Mouse (Mus musculus): ENCODE results near the gene Clip2. TPM values are rescaled to one million over a fixed set of nuclear protein-coding genes. Genes with fewer than 3 reads are reported as not detected.
"Not testable (repeated sequence)": the region's sequence is repeated elsewhere in the genome, so short reads cannot be mapped to it uniquely, and the experiment has no call there.

The Clip2 gene
- polyA plus RNA-seq, 1 experiment from 2014 or later, result 1.3 TPM

- DNase-seq (ENCODE audit: low spot score), result peak; percentile 95
These were observed 60.4 kb downstream of the Clip2 start for GRCm38 (mm10) chr5:134491712-134492417.

GRCm38 (mm10) chr5:134491206-134491605 is 61.0 kb downstream of the Clip2 start:
- DNase-seq (ENCODE audit: low spot score), result no peak

DNA sequence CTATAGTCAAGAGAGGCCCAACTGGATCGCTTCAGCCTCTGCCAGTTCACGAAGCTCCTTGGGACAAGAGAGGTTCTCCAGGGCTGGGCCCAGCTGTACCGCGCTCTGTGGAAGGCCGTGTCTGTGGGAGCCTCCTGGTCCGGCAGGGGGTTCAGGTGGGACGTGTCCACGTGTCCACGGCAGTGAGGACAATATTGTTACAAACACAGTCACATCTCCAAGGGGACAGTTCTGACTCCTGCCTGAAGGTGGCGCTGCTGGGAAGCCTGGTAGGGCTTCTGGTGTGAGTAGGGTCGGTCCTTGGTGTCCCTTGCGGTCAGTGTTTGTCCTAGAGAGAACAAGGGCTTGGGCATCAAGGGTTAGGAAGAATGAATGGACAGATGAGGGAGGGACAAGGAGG is 61.8 kb downstream of the Clip2 start:
- DNase-seq (ENCODE audit: low spot score), result peak; percentile 43

DNA sequence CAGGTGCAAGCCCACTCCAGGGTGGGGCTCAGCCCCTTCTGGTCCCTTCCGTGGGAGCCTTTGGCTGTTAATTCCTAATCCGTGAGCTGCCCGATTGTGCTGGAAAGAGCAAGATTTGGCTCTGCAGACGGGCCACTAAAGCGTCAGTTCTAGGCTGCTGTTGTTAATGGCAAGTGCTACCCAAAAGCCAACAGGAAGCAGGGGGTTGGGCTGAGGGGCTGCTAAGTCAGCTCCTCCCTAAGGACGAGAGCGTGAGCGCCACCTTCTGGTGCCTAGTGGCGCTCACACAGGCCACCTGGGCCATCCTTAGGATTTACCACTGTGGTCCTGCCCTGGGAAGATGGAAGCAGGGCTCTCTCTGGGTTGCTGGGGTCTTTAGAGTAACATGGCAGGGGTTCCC is 62.7 kb downstream of the Clip2 start:
- DNase-seq (ENCODE audit: low spot score), result peak; percentile 93

DNA sequence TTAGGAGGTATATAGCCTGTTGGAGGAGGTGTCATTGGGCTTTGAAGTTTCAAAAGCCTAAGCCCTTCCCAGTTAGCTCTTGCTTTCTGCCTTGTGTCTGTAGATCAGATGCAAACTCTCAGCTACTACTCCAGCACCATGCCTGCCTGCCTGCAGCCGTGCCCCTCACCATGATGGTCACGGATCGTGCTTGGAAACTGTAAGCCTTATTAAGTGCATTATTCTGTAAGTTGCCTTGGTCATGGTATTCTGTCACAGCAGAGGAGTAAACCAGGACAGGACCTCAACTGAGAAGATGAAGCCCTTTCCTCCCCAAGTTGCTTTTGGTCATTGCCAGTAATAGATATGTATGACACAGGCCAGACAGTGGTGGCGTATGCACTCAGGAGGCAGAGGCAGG is 63.6 kb downstream of the Clip2 start:
- no peak for DNase-seq (ENCODE audit: low spot score)

DNA sequence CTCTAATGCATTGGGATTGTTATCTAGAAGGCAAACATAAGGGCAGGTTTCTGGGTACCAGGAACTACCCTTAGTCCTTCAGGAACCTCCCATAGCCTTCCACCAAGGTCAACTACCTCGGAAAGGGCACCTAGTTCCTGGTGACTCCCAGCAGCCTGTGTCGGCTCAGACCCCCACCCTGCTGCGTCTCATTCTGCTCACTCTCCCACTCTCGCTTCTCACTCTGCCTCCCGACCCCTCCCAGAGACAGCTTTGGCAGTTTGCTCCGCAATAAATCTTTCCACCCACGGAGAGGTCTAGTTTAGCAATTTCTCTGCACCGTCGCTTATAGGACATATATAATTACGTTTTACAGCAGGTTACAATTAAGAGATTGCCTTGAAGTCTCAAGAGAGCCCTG is 64.2 kb downstream of the Clip2 start:
- no peak for DNase-seq (ENCODE audit: low spot score)

DNA sequence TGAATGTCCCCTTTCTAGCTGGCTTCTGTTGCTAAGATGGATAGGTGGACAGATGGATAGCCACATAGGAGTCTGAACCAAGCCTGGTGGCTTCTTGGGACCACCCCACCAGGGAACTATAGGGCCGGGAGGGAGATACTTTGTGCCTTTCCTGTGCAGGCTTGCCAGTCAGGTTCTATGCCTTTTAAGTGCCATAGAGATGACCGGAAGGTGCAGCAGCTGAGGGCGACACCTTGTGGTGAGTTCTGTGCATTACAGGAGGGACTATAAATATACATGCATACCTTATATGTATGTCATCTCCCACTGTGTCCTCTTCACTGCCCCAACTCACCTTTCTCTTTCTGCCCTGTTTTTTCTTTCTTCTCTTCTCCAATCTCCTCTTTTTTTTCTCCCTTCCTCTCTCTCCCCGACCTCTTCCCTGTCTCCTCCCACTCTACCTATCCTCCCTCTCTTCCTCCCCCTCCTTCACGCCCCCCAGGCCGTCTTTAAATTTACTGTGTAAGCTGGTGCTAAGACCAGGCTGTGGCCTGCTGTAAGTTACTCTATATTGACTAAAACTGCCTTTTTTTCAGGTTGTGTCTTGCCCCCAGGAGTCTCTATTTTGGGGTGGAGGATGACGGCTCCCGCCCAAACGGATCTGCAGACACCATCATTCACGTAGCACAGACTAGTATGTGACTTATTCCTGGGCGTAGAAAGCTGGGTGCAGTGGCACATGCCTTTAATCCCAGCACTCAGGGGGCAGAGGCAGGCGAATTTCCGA is 66.2 kb downstream of the Clip2 start:
- peak; percentile 86 for DNase-seq (ENCODE audit: low spot score)

DNA sequence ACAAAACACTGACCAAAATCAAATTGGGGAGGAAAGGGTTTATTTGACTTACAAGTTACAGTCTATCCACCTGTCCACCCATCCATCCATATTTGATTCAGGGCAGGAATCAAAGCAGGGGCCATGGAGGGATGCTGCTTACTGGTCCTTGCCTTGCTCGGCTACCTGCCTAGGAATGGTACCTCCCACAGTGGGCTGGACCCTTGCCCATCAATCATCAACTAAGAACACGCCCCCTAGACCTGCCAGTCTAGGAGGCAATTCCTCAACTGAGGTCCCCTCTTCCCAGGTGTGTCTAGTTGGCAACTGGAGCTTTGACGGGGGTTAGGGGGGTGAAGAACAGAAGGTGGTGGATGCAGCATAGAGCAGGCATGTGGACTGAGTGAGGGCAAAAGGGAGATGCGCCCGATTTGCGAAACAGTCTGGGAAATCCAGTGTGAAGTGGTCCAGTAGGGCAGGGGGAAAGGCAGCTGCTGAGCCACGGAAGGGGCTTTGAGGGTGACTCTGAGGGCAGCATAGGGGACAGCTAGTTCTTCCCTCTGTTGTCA is 67.0 kb downstream of the Clip2 start:
- DNase-seq (ENCODE audit: low spot score), result no peak

DNA sequence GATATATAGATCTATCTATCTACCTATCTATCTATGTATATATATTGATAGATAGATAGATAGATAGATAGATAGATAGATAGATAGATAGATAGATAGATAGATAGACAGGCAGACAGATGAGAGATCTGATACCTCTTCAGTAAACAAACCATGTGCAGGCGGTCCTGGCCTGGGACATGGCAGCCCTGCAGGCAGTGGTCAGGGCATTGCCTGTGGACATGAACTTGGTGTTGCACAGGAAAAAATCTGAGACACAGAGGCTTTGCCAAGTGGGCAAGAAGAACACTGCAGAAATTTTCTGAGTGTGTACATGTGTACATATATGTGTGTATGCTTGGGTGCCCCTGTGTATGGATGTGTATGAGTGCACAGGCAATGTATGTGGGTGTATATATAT is 68.9 kb downstream of the Clip2 start:
- no peak for DNase-seq (ENCODE audit: low spot score)

DNA sequence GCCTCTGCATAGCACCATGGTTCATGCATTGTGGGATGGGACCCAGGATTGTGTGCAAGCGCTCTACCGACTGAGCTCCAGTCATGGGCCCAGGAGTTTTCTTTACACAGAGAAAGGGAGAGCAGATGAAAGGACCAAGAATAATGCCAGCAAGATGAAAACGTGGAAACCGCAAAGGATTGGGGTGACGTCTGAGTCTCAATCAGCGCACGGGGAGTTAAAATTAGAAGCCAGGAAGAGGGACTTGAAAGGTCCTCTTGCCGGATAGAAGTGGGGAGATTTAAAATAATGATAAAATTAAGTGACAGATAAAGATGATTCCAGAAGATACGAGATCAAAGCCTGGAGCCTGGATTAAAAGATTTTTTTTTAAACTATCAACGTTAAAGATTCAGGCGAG is 69.9 kb downstream of the Clip2 start:
- no peak for DNase-seq (ENCODE audit: low spot score)

DNA sequence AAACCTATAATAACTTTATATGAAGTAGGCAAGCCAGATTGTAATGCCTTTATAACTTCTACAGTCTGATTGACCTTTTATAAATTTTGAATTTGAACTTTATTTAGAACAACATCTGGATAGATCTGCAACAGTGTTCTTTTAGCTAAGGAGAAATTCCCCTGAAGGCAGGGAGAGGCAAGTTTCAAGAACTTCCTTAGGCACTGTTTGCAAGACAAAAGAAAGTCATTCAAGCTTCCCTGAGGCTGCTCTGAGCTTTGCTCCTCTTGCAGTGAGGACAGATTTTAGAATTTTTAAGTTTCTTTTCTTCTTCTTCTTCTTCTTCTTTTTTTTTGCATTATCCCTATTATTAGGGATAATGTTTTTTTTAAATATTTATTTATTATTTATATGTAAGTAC is 73.3 kb downstream of the Clip2 start:
- not testable (repeated sequence) for DNase-seq (ENCODE audit: low spot score)

GRCm38 (mm10) chr5:134475686-134476085 is 76.5 kb downstream of the Clip2 start:
- DNase-seq (ENCODE audit: low spot score), result not testable (repeated sequence)

DNA sequence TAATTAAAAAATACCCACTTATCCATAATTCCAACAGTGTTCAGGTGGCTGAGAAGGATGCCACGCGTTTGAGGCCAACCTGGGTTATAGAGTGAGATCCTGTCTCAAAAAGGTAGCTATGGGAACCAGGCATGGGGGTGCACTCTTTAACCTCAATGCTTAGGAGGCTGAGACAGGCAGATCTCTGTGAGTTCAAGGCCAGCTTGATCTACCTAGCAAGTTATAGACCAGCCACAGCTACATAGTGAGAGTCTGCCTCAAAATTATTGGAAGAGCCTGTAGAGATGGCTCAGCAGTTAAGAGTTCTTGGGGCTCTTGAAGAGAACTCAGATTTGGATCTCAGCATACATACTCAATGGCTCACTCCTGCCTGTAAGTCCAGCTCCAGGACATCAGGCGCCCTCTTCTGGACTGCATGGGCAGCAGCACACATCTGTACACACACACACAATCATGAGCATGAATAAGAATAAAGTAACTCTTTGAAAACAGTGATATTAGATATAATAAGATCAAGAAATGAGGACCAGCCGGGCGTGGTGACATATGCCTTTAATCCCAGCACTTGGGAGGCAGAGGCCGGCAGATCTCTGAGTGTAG is 77.1 kb downstream of the Clip2 start:
- DNase-seq (ENCODE audit: low spot score), result peak; percentile 9

- DNase-seq (ENCODE audit: low spot score), result peak; percentile 62
These were observed 78.3 kb downstream of the Clip2 start for GRCm38 (mm10) chr5:134473902-134474301.

DNA sequence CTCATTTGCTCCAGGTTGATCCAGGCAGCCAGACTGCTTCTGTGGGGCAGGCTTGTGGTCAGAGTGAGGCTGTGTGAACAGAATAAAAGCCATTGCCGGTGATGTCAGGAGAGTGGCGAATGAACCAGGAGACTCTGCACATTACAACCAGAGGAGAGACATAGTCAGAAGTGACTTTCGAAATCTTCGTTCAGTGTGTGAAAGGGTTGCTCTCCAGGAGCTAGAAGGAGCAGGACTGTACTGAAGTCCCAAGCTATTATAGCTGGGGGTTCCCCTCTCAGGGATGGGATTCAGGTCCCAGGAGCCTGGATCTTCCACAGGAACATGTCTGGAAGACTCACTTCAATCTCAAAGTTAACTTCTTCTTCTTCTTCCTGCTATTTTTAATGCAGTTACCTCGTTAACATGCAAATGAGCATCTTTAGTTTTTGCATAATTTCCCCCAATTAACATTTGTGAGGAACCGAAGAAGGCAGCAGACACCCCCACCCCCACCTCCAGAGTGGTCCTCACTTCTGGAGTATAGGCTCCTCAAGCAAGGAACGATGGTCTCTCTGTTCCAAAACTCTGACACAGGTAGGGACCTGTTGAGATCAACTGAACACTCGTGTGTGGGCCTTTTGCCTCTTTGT is 81.6 kb downstream of the Clip2 start:
- no peak for DNase-seq (ENCODE audit: low spot score)

GRCm38 (mm10) chr5:134469559-134470150 is 82.6 kb downstream of the Clip2 start:
- no peak for DNase-seq (ENCODE audit: low spot score)

DNA sequence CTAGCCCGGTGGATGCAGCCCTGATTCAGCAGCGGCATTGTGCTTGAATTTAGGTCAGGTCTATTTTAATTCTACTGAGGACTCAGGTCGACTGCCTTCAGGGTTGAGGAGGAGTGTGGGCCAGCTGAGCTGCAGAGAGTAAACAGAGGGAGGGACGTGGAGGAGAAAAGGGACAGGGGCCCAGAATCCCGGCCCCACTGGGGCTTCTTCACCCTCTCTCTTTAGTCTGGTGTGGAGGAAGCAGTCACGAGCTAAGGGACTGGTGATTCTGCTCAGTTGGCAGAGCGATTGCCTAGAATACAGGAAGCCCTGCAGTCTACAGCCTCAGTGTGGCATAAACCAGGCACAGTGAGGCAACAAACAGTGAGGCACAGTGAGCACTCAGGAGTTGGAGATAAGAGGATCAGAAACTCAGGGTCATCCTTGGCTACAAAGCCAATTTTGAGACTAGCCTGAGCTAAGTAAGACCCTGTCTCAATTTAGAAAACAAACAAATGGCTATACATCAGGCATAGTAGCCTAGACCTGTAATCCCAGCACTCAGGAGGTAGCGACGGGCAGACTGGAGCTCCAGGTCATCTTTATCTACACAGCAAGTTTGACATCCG is 84.0 kb downstream of the Clip2 start:
- peak; percentile 46 for DNase-seq (ENCODE audit: low spot score)

DNA sequence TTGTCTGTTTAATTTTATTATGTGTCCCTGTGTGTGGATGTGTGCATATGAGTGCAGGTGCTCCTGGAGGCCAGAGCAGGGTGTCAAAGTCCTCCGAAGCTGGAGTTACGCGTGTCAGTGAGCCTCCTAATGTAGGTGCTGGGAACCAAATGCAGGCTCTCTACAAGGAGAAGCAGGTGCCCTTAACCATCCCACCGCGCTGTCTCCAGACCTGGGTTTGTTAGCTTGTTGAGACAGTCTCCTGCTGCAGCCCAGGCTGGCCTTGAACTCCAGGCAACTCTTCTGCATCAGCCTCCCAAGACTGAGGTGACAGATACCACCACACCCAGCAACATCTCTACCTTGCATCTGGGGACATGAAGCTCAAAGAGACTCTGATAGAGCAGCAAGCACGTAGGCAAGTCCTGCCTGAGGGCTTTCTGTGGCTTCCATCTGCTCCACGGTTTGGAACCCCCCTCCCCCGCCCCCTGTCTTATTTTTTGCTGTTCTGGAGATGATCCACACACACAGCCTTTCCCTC is 85.1 kb downstream of the Clip2 start:
- DNase-seq (ENCODE audit: low spot score), result peak; percentile 36

DNA sequence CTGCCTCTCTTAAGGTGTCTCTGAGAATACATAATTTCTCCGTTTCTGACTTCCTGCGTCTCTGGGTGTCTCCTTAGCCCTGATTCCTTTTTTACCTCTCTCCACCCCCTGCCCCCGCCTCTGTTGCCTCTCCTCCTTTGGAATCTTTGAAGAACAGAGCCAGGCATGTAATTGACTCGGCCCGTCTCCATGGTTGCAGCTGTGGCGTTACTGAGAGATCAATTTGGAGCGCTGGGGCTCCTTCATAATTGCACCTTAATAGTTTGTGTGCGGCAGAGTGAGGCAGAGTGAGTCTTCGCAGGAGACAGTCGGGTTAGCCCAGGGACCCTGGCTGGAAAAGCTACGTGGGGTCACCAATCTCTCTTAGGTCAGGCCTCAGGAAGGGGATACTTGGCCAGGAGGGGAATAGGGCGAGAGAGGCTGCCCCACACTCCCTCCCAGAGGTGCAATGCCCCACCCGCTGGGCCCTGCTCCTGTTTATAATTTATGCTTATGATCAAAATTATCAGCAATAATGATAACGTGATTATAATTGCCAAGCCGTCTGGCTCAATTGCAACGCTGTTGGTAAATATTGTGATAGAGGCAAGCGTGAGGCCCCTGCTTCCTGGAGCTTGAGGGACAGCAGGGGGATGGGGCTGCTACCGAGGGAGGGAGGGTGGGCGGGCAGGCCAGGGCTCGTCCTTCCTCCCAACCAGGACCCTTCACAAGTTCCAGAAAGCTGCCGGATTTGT is 85.8 kb downstream of the Clip2 start:
- no peak for DNase-seq (ENCODE audit: low spot score)

GRCm38 (mm10) chr5:134465197-134465596 is 87.0 kb downstream of the Clip2 start:
- no peak for DNase-seq (ENCODE audit: low spot score)

Measured in thymus, postnatal 0 days (tissue).